Mouse (Mus musculus) brain, adult 2 months (tissue): Measurements from ENCODE around the gene Grin2b.

ENCODE experiments used
- DNase-seq: peaks from one replicate; pipeline ENCODE4 v3.0.0; 2011; ENCODE audit warnings: low read depth, low spot score

The Grin2b gene

DNA sequence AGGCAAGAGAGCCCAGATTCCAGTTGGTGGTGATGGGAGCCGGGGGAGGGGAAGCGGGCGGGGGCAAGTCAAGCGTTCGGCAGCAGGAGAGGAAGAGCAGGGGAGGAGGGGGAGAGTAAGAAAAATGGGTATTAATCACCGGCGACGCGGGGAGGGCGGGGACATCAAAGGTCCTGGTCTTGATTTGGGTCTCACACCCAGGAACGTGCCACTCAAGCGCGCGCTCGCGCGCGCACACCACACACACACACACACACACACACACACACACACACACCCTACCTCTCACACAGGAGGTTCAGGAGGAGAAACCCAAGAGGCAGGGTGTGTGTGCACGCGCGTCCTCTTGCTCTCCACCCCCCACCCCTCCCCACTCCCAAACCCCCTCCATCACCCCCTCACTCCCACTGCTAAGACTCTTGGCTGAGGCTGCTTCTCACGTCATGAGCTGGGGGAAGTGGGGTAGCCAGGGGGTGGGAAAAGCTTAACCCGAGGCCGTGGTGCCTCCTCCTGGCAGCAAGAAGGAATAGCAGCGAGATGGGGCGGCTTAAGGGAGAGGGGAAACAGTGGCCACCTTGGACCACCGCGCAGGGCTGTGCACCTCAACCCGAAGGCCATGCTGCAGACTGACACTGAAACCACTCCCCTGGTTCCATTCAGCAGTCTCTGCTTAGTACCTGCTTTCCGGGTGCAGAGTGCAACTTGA is at the start of gene Grin2b:
Grin2b (minus strand) TSS at position 321 of the 706 bp plus-strand sequence.
- peak; percentile 90 for DNase-seq

DNA sequence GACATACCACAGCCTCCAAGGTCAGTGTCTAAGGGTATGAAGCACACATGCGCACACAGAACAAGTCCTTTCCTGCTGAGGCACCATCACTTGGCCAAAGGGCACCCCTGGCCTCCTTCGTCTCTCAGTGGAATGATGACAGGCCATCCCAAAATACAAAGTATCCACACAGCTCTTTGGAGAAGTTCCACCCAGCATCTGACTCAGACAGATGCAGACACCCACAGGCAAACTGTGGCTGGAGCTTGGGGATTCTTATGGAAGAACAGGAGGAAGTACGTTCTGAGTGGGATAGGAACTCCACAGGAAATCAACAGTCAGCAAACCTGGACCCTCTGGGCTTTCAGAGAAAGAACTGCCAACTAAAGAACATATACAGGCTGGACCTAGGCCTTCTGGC is 48.6 kb upstream of the Grin2b start:
- peak; percentile 43 for DNase-seq

GRCm38 (mm10) chr6:136210442-136210841 is 37.1 kb upstream of the Grin2b start:
- no peak for DNase-seq

DNA sequence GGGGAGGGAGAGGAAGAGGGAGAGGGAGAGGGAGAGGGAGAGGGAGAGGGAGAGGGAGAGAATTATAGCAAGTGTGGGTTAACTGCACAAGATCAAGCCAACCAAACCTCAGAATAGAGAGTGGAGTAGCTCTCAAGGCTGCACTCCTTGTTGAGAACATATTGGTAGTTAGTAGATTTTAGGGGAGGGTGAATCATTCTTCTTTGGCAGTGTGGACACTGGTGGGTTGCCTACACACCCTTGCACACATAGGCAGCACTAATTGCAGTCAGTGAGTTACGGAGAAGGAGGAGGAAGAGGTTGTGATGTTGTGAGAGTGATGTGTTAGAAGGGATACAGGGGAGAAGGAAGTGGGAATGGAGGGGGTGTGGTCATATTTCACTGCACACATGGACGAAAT is 26.5 kb upstream of the Grin2b start:
- DNase-seq = peak; percentile 47

DNA sequence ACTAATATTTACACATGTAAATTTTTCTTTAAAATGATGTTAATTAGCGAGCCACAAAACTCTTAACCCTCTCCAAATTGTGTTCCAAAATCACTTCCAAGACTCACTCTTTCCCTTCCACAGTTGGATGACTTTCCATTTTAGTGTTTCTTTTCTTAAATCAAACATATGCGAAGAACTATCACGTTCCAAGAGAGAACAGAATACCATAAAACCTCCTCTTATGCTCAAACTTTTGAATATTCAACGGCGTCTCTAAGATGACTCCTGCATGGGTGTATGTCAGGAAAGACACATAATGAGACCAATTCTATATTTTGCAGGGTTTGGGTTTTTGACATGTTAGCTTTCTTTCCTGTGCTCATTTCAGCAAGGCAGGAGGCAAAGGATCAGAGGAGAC is 21.3 kb upstream of the Grin2b start:
- peak; percentile 67 for DNase-seq

DNA sequence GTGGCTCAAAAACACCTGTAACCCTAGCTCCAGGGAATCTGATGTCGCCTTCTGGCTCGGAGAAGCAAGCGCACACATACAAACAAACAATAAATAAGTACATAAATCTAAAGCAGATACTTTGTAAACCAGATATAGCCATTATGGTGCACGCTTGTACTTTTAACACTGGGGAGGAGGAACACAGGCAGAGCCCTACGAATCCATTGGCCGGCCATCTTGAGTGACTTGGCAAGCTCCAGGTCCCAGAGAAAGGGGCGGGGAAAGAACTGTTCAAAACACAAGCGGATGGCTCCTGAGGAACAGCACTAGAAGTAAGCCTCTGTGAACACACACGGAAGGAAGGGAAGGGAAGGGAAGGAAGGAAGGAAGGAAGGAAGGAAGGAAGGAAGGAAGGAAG is 4.8 kb upstream of the Grin2b start:
- no peak for DNase-seq

GRCm38 (mm10) chr6:136172801-136173190 is 515 bp downstream of the Grin2b start:
- no peak for DNase-seq

DNA sequence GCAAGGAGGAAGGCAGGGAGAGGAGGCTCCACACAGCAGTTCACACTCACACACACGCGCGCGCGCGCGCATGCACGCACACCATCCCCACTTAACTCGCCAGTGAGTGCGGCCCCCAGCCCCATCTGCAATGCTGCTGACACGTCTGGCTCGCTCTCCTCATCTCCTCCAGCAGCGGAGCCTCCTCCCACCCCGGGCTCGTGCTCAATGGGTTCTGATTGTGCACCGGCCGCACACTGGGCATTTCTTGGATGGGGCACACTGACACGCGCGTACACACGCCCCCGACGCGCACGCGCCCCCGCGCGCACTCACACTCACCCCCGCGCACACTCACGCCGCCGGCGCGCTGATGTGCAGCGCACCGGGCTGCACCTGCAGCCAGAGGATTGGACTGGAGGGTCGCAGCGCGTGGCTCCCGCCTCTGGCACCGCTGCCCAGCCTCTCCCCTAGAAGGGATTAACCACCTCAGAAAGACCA is 1.1 kb downstream of the Grin2b start:
- DNase-seq = peak; percentile 84

DNA sequence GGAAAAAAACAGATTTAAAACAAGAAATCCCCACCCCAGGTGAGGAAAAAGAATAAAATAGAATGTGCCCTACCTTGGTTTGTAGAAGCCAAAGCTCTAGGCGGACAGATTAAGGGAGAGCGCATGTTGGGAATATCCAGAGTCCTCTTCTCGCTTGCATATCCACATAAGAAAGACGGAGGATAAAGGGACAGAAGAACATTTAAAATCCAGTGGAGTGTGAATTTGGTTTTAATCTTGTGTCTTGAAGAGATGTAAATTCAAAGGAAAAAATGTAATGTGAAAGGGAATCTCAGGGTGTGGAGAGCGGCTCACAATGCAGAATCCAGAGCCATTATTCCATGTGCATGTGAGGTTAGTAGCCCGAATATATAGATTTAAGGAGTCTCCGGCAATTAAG is 2.0 kb downstream of the Grin2b start:
- no peak for DNase-seq

GRCm38 (mm10) chr6:136170381-136170780 is 2.9 kb downstream of the Grin2b start:
- DNase-seq = peak; percentile 61

- DNase-seq = peak; percentile 70
Observed at GRCm38 (mm10) chr6:136167361-136167760, 6.0 kb downstream of the Grin2b start.

- no peak for DNase-seq
Observed at GRCm38 (mm10) chr6:136165443-136166077, 7.8 kb downstream of the Grin2b start.

GRCm38 (mm10) chr6:136162090-136162489 is 11.2 kb downstream of the Grin2b start:
- DNase-seq = peak; percentile 73

DNA sequence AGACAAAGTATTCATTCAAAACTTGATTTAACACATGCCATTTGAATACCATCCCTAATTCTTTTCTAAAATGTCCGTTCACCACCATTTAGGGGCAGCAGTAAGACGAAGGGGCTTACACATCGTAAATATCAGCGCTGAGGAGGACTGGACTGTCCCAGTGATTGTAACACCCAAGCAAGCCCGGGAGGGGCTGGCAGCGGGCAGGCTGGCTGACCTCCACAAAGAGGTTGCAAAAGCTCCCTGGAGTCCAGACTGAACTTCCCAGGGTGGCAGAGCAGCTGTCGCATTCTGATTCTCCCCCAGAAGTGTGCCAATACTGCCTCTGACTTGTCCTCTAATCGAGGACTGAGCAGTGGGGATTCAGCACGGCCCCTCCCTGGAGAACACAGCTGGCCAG is 19.9 kb downstream of the Grin2b start:
- DNase-seq = no peak

- DNase-seq = no peak
Observed at GRCm38 (mm10) chr6:136150064-136150463, 23.2 kb downstream of the Grin2b start.

- no peak for DNase-seq
Observed at GRCm38 (mm10) chr6:136139967-136140366, 33.3 kb downstream of the Grin2b start.

GRCm38 (mm10) chr6:136130456-136130855 is 42.9 kb downstream of the Grin2b start:
- peak; percentile 70 for DNase-seq

GRCm38 (mm10) chr6:136122593-136122992 is 50.7 kb downstream of the Grin2b start:
- no peak for DNase-seq

DNA sequence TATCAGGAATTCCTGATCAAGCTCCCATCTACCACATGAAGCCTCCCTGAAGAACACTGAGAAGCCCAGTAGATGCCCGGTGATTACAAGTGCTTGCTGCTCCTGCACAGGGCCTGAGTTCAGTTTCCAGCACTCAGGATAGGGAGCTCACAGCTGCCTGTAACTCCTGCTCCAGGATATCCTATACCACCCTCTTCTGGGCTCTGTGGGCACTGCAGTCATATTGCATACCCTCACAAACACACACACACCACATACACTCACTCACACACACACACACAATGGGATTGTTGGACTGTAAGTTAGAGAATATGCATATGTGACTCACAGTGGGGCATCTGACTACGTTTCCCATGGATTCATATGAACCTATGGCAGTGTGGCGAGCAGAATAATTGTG is 55.9 kb downstream of the Grin2b start:
- DNase-seq = no peak

DNA sequence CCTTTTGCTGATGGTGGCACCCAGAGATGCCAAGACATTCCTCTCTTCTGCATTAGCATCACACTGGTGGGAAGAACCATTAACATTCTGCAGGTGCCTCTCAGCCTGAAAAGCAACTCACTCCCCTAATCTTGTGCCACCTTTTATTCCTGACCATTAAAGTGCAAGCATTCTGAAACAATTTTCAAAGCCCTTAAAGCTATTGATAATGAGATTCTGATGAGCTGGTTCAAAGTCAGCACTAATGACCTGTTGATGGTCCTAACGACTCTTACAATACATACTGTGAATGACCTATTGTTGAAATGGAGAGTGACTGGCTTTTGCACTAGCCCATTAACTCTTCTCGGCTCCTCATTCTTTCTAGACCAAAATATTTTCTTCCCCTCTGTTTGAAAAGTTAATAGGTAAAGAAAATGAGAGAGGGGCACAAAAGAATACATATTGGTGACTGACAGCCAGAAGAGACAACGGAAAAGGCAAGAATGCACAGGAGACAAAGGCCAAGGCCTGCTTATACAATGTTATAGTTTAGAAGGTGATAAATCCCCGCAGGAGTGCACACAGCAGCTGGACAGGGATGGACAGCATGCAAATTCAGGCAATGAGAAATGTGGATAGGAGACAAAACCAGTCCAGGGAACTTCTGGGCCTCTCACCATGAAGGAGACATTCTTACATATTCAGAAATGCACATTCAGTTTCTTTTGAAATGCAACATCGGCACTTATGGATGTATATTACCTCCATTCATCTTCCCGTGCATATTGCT is 59.5 kb downstream of the Grin2b start:
- no peak for DNase-seq

DNA sequence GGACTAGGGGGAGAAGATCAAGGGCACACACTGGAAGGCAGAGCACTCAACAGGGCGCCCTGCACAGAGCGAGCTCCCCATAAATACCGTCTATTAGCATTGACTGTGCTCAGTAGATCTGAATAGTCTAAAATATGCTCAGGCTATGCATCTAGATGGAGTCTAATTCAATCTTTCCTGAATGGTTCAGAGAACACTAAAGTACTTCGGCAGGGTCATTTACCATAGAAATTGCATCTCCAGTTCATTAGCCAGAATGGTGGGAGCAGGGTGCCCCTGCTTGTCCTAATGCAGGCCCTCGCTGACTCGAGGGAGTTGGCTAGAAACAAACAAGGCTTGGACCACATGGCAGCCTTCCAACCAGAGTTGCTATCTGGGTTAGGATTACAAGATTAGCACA is 64.1 kb downstream of the Grin2b start:
- peak; percentile 25 for DNase-seq

DNA sequence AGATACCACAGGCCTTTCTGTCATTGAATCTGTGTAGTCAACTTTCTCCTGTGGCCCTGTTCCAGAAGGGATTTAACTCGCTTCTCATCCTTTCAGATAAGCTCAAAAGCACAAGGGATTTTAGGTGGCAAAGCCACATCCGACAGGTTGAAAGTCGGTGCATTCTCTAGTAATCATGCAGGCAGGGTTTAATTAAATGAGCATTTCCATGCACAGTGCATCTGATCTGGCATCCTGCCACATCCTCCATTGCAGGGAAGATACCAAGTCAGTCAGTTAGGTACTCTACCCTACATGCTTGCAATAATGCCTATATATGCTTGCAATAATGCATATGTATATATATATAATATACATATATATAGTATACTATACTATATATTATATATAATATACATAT is 64.8 kb downstream of the Grin2b start:
- no peak for DNase-seq

DNA sequence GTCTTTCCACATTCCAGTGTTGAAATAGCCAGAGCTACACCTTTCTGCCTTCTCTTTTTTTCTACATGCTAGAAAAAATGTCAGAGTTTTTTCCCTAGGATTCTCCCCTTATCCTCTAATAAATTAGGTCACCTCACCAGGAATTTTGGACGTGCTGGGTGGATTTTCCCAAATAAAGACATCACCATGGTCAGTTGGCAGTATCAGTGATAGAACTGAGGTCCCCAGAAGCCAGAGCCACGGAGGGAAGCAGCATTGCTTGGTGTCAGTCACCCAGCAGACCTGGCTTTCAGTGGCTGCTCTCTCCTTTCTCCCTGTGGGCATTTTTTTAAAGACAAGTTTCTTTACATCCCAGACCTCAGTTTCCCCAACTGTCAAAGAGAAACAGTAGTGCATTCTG is 68.1 kb downstream of the Grin2b start:
- no peak for DNase-seq
